Mouse (Mus musculus): Measurements from ENCODE around the gene 4930402H24Rik. TPM values are rescaled to one million over a fixed set of nuclear protein-coding genes. Genes with fewer than 3 reads are reported as not detected.

Gene 4930402H24Rik
- total RNA-seq, 2 experiments from 2014 or later = 30.1 to 32.7 TPM

DNA sequence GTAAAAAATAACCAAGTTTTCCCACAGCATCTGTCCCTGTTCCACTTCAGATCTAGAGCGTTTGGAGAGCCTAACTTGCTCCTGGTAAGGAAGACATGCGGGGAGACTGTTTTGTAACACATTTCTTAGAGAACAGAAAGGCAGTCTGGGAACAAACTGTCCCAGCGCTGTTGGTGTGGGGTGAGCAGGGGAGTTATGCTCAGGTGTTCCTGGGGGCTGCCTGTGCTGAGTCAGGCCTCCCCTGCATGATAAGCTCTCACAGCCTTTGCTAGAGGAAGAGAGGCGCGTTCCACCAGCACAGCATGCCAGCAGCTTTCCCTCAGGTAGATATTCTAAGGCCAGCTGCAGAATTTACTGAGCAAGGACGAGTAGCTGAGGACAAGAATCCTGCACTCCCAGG, 168.2 kb downstream of the 4930402H24Rik start:
- no peak for DNase-seq (ENCODE audit: low spot score in 2 of 2)

DNA sequence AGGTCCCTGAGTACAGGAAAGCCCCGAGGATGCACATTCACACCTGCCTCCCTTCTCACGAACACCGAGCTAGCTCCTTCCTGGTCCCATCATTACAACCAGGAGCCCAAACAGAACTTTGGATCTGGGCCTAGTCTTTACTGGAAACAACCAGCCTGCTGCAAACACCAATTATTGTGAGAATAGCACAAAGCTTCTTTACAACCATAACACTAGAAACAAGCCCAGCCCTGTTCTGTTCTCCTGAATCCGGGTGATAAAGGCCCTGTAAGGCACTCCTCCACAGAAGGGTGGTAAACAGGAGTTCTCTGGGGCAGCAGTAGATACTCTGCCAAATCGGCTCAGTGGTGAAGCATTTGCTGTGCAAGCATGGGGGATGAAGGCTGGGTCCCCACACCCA, 170.9 kb downstream of the 4930402H24Rik start:
- no peak for DNase-seq (ENCODE audit: low spot score in 2 of 2)

DNA sequence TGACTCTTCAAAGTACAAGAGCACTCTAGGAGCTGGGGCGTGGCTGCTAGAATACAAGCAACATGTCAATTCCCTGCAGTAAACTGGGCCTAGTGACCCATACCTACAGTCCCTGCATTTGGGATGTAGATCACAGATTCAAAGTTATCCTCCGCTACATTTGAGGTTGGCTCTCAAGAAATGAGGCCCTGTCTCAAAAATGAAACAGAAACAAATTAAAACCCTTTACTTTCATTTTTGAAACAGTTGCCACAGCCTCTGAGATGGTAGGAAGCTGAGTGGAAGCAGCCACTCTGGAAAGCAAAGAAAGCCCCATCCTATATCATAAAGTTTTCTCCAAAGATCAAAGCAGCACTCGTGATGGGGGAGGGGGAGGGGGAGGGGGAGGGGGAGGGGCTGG, 172.8 kb downstream of the 4930402H24Rik start:
- no peak for DNase-seq (ENCODE audit: low spot score in 2 of 2)

DNA sequence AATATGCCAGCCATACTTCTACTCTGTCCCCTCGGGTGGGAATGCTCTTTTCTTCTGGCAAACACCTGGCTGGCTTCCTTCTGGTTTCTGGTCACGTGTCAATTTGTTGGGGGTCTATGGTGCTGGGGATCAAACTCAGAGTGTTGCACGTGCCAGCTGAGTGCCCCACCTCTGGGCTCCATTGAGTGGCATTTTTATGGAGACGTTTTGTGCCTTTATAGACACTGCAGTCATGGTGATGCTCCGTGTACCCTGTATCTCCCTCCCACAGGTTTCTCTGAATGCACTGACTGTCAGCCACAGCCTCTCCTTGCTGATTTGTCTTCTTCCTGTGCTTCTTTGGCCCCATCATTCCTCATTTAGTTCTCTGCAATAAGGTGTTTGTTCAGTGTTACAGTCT, 174.4 kb downstream of the 4930402H24Rik start:
- no peak for DNase-seq (ENCODE audit: low spot score in 2 of 2)

DNA sequence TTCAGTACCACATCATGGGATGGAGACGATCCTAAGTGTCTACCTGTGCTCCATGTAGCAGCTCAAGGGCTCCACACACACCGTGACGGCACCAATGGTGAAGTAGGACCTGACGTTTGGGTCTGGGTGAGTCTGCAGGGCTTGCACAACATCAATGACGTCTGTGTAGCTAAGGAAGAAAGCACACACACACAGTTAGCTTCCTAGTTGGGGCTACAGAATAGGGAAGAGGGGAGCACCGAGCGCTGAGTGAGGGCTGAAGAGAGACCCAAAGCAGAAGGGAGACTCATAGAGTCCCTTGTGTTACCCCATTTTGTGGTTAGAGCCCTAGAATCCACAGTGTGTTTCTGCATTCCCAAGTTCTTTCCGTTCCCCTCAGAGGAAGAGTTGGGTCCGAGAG, 175.5 kb downstream of the 4930402H24Rik start:
- DNase-seq (ENCODE audit: low spot score in 2 of 2) = no peak

DNA sequence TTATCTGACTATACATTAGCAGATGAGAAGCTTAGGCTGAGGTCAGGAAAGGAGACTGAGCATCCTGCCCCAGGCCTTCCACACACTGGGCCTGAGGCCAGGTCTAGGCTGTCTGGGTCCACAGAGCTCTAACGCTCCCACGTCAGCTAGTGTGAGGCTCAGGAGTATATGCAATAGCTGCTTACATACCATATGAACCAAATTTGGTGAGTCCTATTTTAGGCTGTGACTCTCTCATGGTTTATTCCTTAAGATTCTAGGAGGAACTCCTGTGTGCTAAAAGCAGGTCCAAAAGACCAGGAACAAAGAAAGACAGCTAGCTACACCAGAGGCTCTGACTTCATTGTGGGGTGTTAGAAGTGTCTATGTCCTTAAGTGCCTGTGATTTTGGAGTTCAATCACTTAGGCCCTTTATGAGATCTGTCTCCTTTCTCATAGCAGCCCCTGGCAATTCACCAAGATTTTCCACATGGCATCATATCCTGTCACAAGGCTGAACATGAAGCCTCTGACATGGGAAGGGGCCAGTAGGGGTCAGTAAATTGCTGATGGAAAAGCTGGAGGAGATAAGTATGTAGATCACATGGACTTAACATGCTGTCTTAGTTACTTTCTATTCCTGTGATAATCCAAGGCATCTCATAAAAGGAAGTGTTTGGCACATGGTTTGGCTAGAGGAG, 177.2 kb downstream of the 4930402H24Rik start:
- no peak for DNase-seq (ENCODE audit: low spot score in 2 of 2)

DNA sequence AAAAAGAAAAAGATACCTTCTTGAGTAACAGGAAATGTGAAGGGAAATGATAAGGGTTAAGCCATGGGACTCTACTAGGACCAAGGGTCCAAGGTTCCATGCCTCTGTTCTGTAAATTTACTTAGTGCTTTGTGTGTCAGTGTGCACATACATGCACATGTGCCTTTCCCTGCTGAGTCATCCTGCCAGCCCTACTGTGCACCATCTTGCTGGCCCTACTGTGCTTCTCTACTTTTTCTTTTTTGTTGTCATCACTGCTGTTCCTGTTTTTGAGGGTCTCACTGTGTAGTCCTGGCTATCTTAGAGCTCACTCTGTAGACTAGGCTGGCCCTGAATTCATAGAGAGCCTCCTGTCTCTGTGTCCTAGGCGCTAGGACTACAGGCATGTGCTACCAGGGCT, 178.5 kb downstream of the 4930402H24Rik start:
- no peak for DNase-seq (ENCODE audit: low spot score in 2 of 2)

DNA sequence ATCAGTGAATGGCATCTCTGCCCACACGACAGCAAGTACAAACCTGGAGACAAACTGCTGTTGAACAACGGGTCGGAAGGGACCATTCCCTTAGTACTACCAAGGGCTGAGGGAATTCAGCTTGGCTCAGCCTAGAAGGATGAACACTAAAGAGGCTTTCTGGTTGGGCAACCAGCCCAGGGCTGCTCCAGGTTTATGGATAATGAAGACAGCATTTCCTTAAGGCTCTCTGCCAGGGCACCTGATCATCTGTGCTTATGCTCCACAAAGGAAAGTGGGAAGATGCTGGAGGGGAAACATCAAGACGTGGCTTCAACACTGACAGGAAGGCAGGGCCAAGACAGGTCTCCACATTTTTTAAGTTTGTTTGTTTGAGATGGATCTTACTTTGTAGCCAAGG, 181.8 kb downstream of the 4930402H24Rik start:
- no peak for DNase-seq (ENCODE audit: low spot score in 2 of 2)

DNA sequence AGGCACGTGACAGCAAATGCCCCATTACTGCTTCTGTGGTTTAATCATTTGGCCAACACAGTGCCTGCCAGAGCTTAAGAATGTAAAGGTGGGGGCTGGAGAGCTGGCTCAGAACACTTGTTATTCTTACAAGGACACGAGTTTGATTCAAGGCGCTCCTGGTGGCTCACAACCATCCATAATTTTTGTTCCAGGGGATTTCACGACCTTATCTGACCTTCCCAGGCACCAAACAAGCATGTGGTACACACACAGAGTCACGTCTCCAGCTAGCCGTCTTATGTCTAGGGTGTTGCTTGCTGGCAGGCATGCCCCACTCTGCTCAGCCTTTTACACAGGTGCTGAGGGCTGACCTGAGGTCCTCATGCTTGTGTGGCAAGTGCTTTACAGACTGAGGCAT, 188.3 kb downstream of the 4930402H24Rik start:
- DNase-seq (ENCODE audit: low spot score in 2 of 2) = no peak

DNA sequence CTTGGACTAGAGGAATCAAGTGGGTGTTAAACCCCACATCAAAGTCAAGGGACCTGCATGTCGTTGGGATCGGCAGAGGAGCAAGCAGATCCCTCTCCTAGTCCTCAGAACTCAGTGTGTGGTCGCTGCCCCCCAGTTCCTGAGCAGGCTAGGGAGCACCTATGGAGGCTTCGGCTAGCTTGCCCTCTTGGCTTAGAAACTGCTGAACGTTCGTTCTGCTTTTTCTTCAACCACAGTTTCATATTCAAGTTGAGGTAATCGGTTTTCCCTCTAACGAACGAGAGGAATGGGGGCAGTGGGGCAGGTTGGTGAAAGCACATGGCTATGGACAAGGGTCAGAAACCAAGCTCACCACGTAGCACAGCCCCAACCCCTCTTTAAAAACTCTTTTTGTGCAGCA, 199.1 kb downstream of the 4930402H24Rik start:
- no peak for DNase-seq (ENCODE audit: low spot score in 2 of 2)

DNA sequence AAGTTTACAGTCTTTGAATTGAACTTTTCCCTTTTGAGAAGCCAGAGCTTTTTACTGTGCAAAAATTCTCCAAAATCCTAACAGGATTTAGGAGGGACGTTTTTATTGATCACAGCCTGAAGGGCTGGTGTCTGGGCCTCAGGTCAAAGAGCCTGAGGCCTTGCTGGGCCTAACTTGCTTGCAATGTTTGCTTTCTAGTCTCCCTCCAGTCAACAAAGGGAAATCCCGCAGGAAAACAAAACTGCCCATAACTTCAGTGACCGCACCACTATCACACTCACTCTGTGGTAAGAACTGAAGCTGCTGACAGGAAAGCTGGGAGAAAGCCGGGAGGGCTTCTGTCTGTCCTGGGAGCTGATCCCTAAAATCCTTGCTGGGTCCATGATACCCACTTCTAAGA, 199.6 kb downstream of the 4930402H24Rik start:
- DNase-seq (ENCODE audit: low spot score in 2 of 2) = no peak

DNA sequence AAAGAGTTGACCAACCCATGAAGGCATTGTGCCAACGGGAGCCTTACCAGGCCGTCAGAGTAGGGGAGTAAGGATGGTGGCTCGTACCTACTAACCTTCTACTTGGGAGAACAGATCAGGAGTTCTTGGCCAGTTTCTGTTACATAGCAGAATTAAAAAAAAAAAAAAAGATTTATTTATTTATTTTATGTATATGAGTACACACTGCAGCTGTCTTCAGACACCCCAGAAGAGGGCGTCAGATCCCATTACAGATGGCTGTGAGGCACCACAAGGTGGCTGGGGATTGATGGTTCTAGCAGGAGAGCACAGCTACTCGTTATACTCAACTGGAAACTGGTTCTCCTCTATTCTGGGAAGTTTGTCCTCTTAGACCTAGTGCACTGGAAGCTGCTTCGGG, 201.0 kb downstream of the 4930402H24Rik start:
- no peak for DNase-seq (ENCODE audit: low spot score in 2 of 2)

DNA sequence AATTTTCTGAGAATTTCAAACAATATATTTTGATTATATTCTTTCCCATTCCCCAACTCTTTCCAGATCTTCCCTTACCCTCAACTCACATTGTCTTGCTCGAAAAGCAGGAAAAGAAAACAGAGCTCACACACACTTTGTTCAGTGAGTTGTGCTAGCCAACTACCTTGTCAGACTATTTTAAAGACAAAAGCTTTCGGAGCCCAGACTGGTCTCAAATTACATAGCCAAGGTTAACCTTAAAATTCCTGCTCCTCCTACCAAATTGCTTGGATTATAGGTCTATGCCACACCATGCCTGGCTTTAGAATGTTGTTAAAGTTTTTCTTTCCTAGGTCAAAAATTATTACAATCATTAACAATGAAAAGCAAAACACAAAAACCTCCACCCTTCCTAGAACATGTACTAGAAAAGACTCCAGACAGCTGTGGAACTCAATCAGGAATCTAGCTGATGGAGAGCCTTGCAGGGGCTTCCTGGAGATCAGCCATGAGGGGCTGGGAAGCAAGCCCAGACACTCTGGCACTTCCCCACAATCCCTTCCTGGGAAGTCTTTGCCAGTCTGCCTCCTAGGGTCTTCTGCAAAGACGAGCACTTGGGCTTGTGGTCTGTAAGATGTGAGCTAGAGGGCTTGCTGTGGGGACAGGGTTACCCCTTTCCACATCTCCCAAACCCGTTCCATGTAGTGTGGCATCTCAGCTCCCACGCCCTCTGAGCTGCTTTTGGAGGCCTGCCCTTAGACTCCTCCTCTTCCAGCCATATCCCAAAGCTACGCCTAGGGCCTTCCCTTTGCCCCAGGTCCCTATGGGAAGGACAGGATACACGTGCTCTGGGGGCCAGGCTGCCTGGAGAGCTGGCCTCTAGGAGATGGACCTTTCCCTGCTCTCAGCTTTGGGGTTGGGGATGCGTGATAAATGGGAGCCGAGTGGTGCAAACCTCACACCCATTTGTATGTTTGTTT, 201.9 kb downstream of the 4930402H24Rik start:
- DNase-seq (ENCODE audit: low spot score in 2 of 2) = no peak

DNA sequence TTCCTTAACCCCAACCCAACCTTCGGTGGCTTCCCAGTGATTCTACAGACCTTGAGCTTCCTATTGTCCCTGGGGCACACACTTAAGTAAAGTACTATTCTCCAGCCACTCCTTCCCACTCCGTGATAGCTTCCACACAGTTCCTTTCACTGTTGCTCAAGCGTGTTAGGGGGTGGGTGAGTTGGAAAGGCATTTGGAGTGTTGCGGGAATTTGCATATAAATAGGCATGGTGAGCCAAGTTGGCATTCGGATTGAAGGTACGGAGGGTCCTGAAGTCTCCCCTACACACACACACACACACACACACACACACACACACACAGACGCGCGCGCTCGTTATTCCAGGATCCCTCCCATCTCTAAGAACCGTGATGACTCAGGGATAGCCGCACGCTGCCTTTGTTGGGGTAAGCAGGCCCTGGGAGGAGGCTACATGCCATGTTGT, 208.4 kb downstream of the 4930402H24Rik start:
- no peak for DNase-seq (ENCODE audit: low spot score in 2 of 2)

DNA sequence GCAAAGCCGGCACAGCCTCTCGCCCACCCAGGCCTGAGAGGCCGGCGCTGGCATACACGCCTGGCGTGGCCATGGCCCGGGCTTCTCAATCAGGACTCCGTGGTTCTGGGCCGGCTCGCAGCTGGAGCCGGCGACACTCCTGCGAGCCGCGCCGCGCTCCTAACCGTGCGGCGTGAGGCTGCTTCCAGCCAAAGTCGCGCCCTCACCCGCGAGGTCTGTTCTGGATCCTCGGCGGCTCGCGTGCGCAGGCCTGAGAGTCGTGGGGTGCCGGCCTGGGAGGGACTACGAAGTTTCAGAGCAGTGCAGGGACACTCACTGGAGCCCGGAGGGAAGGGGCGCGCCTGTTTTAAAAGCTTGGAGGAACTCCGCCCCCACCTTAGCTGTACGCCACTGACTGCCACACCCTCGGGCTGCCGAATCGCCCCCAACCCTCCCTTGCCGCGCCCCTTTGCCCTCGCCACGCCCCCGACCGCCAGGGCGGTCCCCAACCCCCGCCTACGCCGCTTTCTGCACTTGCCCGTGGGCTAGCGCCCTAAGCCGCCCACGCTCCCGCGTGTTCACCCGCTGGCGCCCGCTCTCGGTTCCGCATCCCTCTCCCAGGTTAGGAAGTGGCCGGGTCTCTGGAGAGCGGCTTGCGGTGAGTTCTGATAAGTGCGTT, 208.9 kb downstream of the 4930402H24Rik start, which contains the start of gene Slc4a11:
TSS of gene Slc4a11 (minus strand) at position 367 of the 658 bp plus-strand sequence.
- peak; percentile 31 for DNase-seq (ENCODE audit: low spot score in 2 of 2)

DNA sequence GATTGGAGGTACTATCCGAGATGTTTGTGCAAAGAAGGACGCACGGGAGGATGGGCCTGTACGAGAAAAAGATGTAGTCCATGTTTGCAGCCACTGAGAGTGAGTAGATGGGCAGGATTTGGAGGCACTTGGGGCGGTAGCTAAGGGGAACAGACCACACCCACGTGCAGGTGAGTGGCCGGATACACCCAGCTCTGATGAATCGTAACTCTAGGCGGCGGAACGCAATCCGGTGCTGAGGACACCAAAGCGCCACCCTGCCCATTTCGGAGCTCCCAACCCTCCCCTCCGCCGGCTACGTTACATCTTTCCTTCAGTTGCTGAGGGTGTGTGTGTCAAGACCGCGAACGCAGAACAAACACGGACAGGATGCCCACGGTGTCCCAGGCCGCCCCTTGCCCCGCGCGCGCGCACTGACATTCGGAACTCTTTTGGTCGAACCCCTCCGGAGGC, 209.5 kb downstream of the 4930402H24Rik start:
- DNase-seq (ENCODE audit: low spot score in 2 of 2) = no peak

DNA sequence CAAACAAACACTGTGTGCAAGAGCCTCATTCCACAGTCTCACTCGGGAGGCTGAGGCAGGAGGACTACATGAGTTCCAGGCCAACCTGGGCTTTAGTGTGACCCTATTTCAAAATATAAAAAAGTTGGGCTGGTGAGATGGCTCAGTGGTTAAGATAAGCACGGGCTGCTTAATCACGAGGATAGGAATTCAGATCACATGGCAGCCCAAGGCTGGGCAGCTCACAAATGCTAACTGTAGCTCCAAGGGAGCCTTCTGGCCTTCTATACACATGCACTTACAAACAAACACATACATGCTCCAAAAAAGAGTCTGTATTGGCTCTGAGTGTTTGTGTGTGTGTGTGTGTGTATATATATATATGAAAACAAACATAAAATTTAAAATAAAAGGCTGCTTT, 212.6 kb downstream of the 4930402H24Rik start:
- DNase-seq (ENCODE audit: low spot score in 2 of 2) = no peak

DNA sequence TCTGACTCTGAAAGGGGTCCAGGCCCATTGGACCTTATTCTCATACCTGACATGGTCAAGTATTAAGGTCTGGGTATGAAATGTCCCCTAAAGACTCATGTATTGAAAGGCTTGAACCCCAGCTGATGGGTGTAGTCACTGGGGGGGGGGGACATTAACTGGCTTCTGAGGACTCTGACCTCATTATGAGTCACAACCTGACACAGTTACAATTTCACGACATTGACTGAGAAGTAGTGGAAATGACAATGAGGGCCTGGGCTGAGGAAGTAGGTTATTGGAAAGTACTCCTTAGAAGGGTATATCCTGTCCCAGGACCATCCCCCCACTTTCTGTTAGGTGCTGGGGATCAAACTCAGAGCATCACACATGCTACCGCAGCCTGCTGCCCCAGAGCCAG, 217.2 kb downstream of the 4930402H24Rik start:
- no peak for DNase-seq (ENCODE audit: low spot score in 2 of 2)

DNA sequence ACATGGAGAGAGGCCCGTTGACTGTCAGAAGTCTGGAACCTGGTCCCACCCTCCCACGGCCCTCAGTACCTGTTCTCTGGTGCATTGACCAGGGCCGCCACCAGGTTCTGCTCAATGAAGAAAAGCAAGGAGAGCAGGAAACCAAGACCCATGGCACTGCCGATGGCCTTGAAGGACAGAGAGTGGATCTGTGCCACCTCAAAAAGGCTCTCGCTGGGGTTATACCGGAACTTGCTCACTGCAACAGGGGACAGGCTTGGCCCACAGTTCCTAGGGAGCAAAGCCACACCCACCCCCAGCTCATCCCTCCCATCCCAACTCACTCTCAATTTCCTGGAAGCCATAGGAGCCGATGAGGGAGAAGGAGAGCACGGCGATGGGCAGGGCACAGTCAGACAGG, 220.8 kb downstream of the 4930402H24Rik start:
- DNase-seq (ENCODE audit: low spot score in 2 of 2) = no peak

DNA sequence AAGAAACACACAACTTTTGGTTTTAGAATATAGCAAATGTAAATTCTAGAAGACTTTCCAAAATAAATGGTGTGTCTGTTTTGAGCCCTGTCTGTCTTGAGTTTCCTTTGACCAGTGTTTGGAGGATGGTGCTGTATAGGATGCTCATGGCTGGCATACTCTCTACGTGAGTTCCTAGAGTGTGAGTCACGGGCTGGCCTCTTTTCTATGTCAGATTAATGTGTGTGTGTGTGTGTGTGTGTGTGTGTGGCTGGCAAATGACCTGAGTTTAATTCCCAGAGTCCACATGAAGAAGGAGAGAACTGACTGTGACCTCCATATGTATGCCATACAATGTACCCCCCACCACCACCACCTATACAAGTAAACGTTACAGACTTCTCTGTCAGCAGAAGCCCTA, 224.7 kb downstream of the 4930402H24Rik start:
- no peak for DNase-seq (ENCODE audit: low spot score in 2 of 2)

DNA sequence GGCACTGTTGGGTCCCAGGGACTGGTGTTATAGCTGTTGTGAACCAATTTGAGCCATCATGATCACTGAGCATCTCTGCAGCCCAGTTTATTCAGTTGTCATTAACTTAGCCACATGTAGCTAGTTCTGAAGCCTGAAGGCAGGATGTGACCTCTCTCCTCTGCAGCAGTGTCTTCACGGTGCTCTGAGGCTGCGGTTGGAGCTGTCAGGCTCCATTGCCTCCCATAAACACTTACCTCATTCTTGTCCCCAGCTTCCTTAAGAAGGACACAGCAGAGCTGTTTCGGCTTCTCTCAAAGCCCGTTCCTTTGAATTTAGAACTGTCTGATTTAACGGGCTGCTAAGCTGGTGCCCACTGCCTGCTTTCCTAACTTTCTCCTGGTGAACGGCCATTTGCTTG, 226.3 kb downstream of the 4930402H24Rik start:
- DNase-seq (ENCODE audit: low spot score in 2 of 2) = no peak

DNA sequence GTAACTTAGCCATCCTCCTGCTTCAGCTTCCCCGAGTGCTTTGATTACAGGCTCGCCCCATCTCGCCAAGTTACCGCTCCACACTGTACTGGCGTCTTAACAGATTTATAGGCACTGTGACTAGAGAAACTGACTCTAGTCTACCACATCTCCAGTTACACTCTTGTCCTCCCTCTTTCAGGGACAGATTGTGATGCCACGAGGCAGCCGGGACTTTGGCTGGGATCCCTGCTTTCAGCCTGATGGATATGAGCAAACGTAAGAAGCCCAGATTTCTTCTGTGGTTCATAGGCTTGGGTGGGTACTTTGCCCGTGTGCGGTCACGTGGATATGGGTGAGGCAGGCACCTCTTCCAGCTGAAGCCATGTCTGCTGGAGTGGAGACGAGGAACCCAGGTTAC, 227.1 kb downstream of the 4930402H24Rik start:
- DNase-seq (ENCODE audit: low spot score in 2 of 2) = no peak

All from adrenal gland, postnatal 4 days (tissue).